8 mouse cellular contexts compared by ENCODE assay signal in genomic region chr4:87647932-87648911, GRCm38 (mm10).
DNase-seq lines count a peak whose midpoint lies in the region; ATAC-seq and TF ChIP-seq lines count a peak whose summit lies in the region.
"Had no signal": no experiment of that assay in that cellular context is flagged by ENCODE, and none has a peak within 500 bp of the region (broad histone marks: within the 10 kb centered on the region; RNA-seq: fewer than 3 reads in every experiment).

No protein-coding gene starts in this region.

- TF ChIP-seq CTCF in embryonic fibroblast, embryonic 13.5 days (IDR thresholded peaks at IDR 0.05; ENCODE audit: borderline replicate concordance, insufficient read depth, low read length): no peak

- ATAC-seq in hindbrain, embryonic 16.5 days: peak; percentile 79
- peak; percentile 85 for ATAC-seq in limb, embryonic 13.5 days (ENCODE audit: low FRiP score, low read depth)
- ATAC-seq in neural tube, embryonic 12.5 days (ENCODE audit: low FRiP score, low read depth): peak; percentile 86

- peak overlapping the region; percentile 52 for H3K9ac ChIP-seq in hindbrain, embryonic 16.5 days (ENCODE audit: low read depth, low read length)
- H3K9ac ChIP-seq in limb, embryonic 13.5 days: peak overlapping the region; percentile 46
- H3K9ac ChIP-seq in neural tube, embryonic 12.5 days: 0 out of 2 replicates have a peak overlapping the region, but pooled peaks have one; percentile 17

- no peak for TF ChIP-seq POLR2A in embryonic fibroblast, embryonic 13.5 days (IDR thresholded peaks at IDR 0.05; ENCODE audit: low read depth, low read length)

- 5% methylated on average over 26 of the region's 26 CpGs for WGBS in hindbrain, embryonic 16.5 days
- WGBS in limb, embryonic 13.5 days: 12% methylated on average over 26 of the region's 26 CpGs
- WGBS in neural tube, embryonic 12.5 days: 5% methylated on average over 26 of the region's 26 CpGs

- H3K9me3 ChIP-seq in hindbrain, embryonic 16.5 days (ENCODE audit: control insufficient read depth, low read length): no peaks in the 10 kb centered on the region
- H3K9me3 ChIP-seq in limb, embryonic 13.5 days: no peaks in the 10 kb centered on the region
- H3K9me3 ChIP-seq in neural tube, embryonic 12.5 days: no peaks in the 10 kb centered on the region

- H3K36me3 ChIP-seq in hindbrain, embryonic 16.5 days (ENCODE audit: control insufficient read depth, insufficient read depth, low read length): no peaks in the 10 kb centered on the region
- H3K36me3 ChIP-seq in limb, embryonic 13.5 days: no peaks in the 10 kb centered on the region
- no peaks in the 10 kb centered on the region for H3K36me3 ChIP-seq in neural tube, embryonic 12.5 days

- peak overlapping the region; percentile 78 for H3K4me2 ChIP-seq in hindbrain, embryonic 16.5 days (ENCODE audit: low read length)
- peak overlapping the region; percentile 66 for H3K4me2 ChIP-seq in limb, embryonic 13.5 days (replicated peaks)
- peak overlapping the region; percentile 63 for H3K4me2 ChIP-seq in neural tube, embryonic 12.5 days (replicated peaks)

- no peak overlapping the region for H3K27ac ChIP-seq in embryonic fibroblast, embryonic 13.5 days (ENCODE audit: insufficient read depth, low read length)
- peak overlapping the region; percentile 62 for H3K27ac ChIP-seq in hindbrain, embryonic 16.5 days (ENCODE audit: low read depth, low read length)
- H3K27ac ChIP-seq in limb, embryonic 13.5 days: peak overlapping the region; percentile 28; the same call in 1 of the 2 replicates
- no peak overlapping the region for H3K27ac ChIP-seq in neural tube, embryonic 12.5 days

- H3K27me3 ChIP-seq in hindbrain, embryonic 16.5 days (replicated peaks; ENCODE audit: control insufficient read depth, insufficient read depth, low read length): no peaks in the 10 kb centered on the region
- H3K27me3 ChIP-seq in limb, embryonic 13.5 days: 0 out of 2 replicates have a peak, but pooled peaks cover 9% of the 10 kb centered on the region
- H3K27me3 ChIP-seq in neural tube, embryonic 12.5 days (replicated peaks): no peaks in the 10 kb centered on the region

- peak; percentile 5 to 10 for DNase-seq in urinary bladder, adult 18-20 months (ENCODE audit: low spot score in 2 of 2)
- DNase-seq in urinary bladder, postnatal 10 days (ENCODE audit: low spot score): no peak
- no peak for DNase-seq in spleen, postnatal 14 days (ENCODE audit: low spot score in 2 of 2)

- H3K4me1 ChIP-seq in embryonic fibroblast, embryonic 13.5 days (ENCODE audit: control insufficient read depth, insufficient read depth, low read length): no peaks in the 10 kb centered on the region
- H3K4me1 ChIP-seq in hindbrain, embryonic 16.5 days (ENCODE audit: control insufficient read depth, insufficient read depth, low read depth, low read length): peaks cover 9% of the 10 kb centered on the region
- peaks cover 23% of the 10 kb centered on the region for H3K4me1 ChIP-seq in limb, embryonic 13.5 days
- H3K4me1 ChIP-seq in neural tube, embryonic 12.5 days: peaks cover 21% of the 10 kb centered on the region

- H3K4me3 ChIP-seq in embryonic fibroblast, embryonic 13.5 days (ENCODE audit: insufficient read depth, low read length): peak overlapping the region; percentile 19; the same call in 1 of the 2 replicates
- H3K4me3 ChIP-seq in hindbrain, embryonic 16.5 days (ENCODE audit: low read length): peak overlapping the region; percentile 35
- peak overlapping the region; percentile 36 for H3K4me3 ChIP-seq in limb, embryonic 13.5 days
- H3K4me3 ChIP-seq in neural tube, embryonic 12.5 days: peak overlapping the region; percentile 10
- H3K4me3 ChIP-seq: erythroblast, embryonic 14.5 days had no signal

Comparison
In these comparisons a context has a peak if more than half of its experiments do, and no peak if none do; other contexts are left out.
1. DNase-seq: peak in urinary bladder, adult 18-20 months (2 of 2); none in urinary bladder, postnatal 10 days (single experiment) and spleen, postnatal 14 days (0 of 2).
2. H3K27ac ChIP-seq: peak in hindbrain, embryonic 16.5 days (single experiment) and limb, embryonic 13.5 days (single experiment); none in embryonic fibroblast, embryonic 13.5 days (single experiment) and neural tube, embryonic 12.5 days (single experiment).
3. Peak in every context shown above with its lines, with median percentiles within 50 percentile points of each other: H3K4me3 ChIP-seq, ATAC-seq, H3K4me2 ChIP-seq and H3K9ac ChIP-seq.